Mouse (Mus musculus) limb, embryonic 11.5 days (tissue): ENCODE results near the gene Dnase1l3. TPM values are rescaled to one million over a fixed set of nuclear protein-coding genes. Genes with fewer than 3 reads are reported as not detected.

ENCODE experiments used
- ATAC-seq: fragments of 200-750 bp; cut with Nextera tagmentation; 2 replicates; pipeline ENCODE4 v1.8.0; 2017; ENCODE audit warnings: low read depth; ENCODE audit not compliant: insufficient number of reproducible peaks, low FRiP score, low TSS enrichment
- DNase-seq: peaks from one replicate; pipeline ENCODE4 v3.0.0-alpha.2; 2015; ENCODE audit warnings: low spot score
- H3K27ac ChIP-seq: fragments of 300-500 bp; sonication (generic); replicated peaks from 2 replicates; pipeline ENCODE4 v1.5.1; 2014; ENCODE audit warnings: low read depth, mild to moderate bottlenecking, low read length
- H3K27me3 ChIP-seq: fragments of 300-500 bp; sonication (generic); 2 replicates; pipeline ENCODE4 v1.6.1; 2014; ENCODE audit warnings: mild to moderate bottlenecking, low read length, mixed read lengths; ENCODE audit not compliant: control insufficient read depth, insufficient read depth
- H3K36me3 ChIP-seq: fragments of 300-500 bp; sonication (generic); 2 replicates; pipeline ENCODE4 v1.6.1; 2014; ENCODE audit warnings: mild to moderate bottlenecking, low read length, moderate library complexity, mixed read lengths; ENCODE audit not compliant: control insufficient read depth, insufficient read depth
- H3K4me1 ChIP-seq: fragments of 300-500 bp; sonication (generic); 2 replicates; pipeline ENCODE4 v1.6.1; 2014; ENCODE audit warnings: low read length, mixed read lengths; ENCODE audit not compliant: control insufficient read depth, insufficient read depth
- H3K4me2 ChIP-seq: fragments of 300-500 bp; sonication (generic); 2 replicates; pipeline ENCODE4 v1.6.1; 2014; ENCODE audit warnings: low read depth, mild to moderate bottlenecking, moderate library complexity; ENCODE audit not compliant: severe bottlenecking
- H3K4me3 ChIP-seq: fragments of 300-500 bp; sonication (generic); 2 replicates; pipeline ENCODE4 v1.5.1; 2014; ENCODE audit warnings: low read depth, low read length
- H3K9ac ChIP-seq: fragments of 300-500 bp; sonication (generic); 2 replicates; pipeline ENCODE4 v1.6.1; 2014; ENCODE audit warnings: mild to moderate bottlenecking, low read length
- H3K9me3 ChIP-seq: fragments of 300-500 bp; sonication (generic); 2 replicates; pipeline ENCODE4 v1.6.1; 2016; ENCODE audit warnings: low read length; ENCODE audit not compliant: control insufficient read depth
- WGBS: fragments of 180-500 bp; shearing (Covaris S2); extraction: QIAGEN DNeasy Blood & Tissue Kit; methylation state at CpG from one replicate; pipeline ENCODE4 v1.1.7; 2014; 5-methylcytosine and 5-hydroxymethylcytosine counted together
- polyA plus RNA-seq: library from polyadenylated mRNA; unstranded; fragments of >200 nt; fragmentation: Nextera tagmentation; extraction: Ambion mirVana; gene quantifications from 2 replicates; pipeline ENCODE4 v1.2.1, GENCODE M21; 2014

Dnase1l3 gene
- polyA plus RNA-seq, 1 experiment from 2014 or later, result 0.04 TPM

GRCm38 (mm10) chr14:7945261-7945660, 49.1 kb downstream of the Dnase1l3 start:
- no peak for DNase-seq
- WGBS, result 85% methylated on average over 5 of the region's 5 CpGs
- no peak overlapping the region for H3K4me3 ChIP-seq
- H3K27ac ChIP-seq, result no peak overlapping the region
- no peaks in the 10 kb centered on the region for H3K27me3 ChIP-seq
- ATAC-seq, result no peak
- no peak overlapping the region for H3K9ac ChIP-seq
- peaks cover 14% of the 10 kb centered on the region for H3K36me3 ChIP-seq
- no peaks in the 10 kb centered on the region for H3K9me3 ChIP-seq
- no peak overlapping the region for H3K4me2 ChIP-seq
- H3K4me1 ChIP-seq, result no peaks in the 10 kb centered on the region

- peak; percentile 49 for DNase-seq
- Histone ChIP-seq H3K4me3 (no peak overlapping the region), H3K4me1 (no peaks in the 10 kb centered on the region), H3K36me3 (peaks cover 13% of the 10 kb centered on the region), H3K27ac (no peak overlapping the region), H3K9me3 (no peaks in the 10 kb centered on the region), H3K9ac (no peak overlapping the region), H3K4me2 (no peak overlapping the region), H3K27me3 (no peaks in the 10 kb centered on the region)
- peak; percentile 24; the same call in 1 of the 2 replicates for ATAC-seq
- 48% methylated on average over 8 of the region's 8 CpGs for WGBS
Measured at GRCm38 (mm10) chr14:7944349-7945039, 49.9 kb downstream of the Dnase1l3 start.

- no peak overlapping the region for H3K9ac ChIP-seq
- peaks cover 13% of the 10 kb centered on the region for H3K36me3 ChIP-seq
- H3K4me1 ChIP-seq, result 0 out of 2 replicates have a peak, but pooled peaks cover 2% of the 10 kb centered on the region
- 92% methylated on average over 3 of the region's 3 CpGs for WGBS
- DNase-seq (no peak), ATAC-seq (no peak)
- no peak overlapping the region for H3K4me2 ChIP-seq
- no peak overlapping the region for H3K27ac ChIP-seq
- H3K9me3 ChIP-seq, result no peaks in the 10 kb centered on the region
- no peaks in the 10 kb centered on the region for H3K27me3 ChIP-seq
- no peak overlapping the region for H3K4me3 ChIP-seq
Measured at GRCm38 (mm10) chr14:7943801-7944135, 50.6 kb downstream of the Dnase1l3 start.

- no peaks in the 10 kb centered on the region for H3K27me3 ChIP-seq
- no peak overlapping the region for H3K9ac ChIP-seq
- no peak overlapping the region for H3K27ac ChIP-seq
- ATAC-seq, result no peak
- H3K4me1 ChIP-seq, result 0 out of 2 replicates have a peak, but pooled peaks cover 3% of the 10 kb centered on the region
- no peak overlapping the region for H3K4me2 ChIP-seq
- DNase-seq, result no peak
- no peaks in the 10 kb centered on the region for H3K9me3 ChIP-seq
- 75% methylated on average over 7 of the region's 7 CpGs for WGBS
- H3K4me3 ChIP-seq, result no peak overlapping the region
- peaks cover 13% of the 10 kb centered on the region for H3K36me3 ChIP-seq
Measured at GRCm38 (mm10) chr14:7943101-7943800, 51.1 kb downstream of the Dnase1l3 start.

GRCm38 (mm10) chr14:7941413-7941812, 53.0 kb downstream of the Dnase1l3 start:
- Histone ChIP-seq H3K27me3 (no peaks in the 10 kb centered on the region), H3K4me1 (0 out of 2 replicates have a peak, but pooled peaks cover 5% of the 10 kb centered on the region), H3K9me3 (no peaks in the 10 kb centered on the region), H3K4me3 (no peak overlapping the region), H3K4me2 (no peak overlapping the region), H3K36me3 (peaks cover 13% of the 10 kb centered on the region), H3K9ac (no peak overlapping the region), H3K27ac (no peak overlapping the region)
- ATAC-seq (no peak), DNase-seq (no peak)
- WGBS, result 76% methylated on average over 5 of the region's 5 CpGs

- H3K4me3 ChIP-seq, result no peak overlapping the region
- no peaks in the 10 kb centered on the region for H3K9me3 ChIP-seq
- H3K4me1 ChIP-seq, result 0 out of 2 replicates have a peak, but pooled peaks cover 5% of the 10 kb centered on the region
- ATAC-seq (no peak), DNase-seq (no peak)
- 0 out of 2 replicates have a peak overlapping the region, but pooled peaks have one; percentile 42 for H3K27ac ChIP-seq
- no peaks in the 10 kb centered on the region for H3K27me3 ChIP-seq
- H3K36me3 ChIP-seq, result peaks cover 16% of the 10 kb centered on the region
- H3K9ac ChIP-seq, result no peak overlapping the region
- WGBS, result 83% methylated on average over 19 of the region's 19 CpGs
- H3K4me2 ChIP-seq, result no peak overlapping the region
Measured at GRCm38 (mm10) chr14:7938809-7939784, 55.3 kb downstream of the Dnase1l3 start.

GRCm38 (mm10) chr14:7937052-7937630, 57.2 kb downstream of the Dnase1l3 start:
- no peak overlapping the region for H3K27ac ChIP-seq

More at GRCm38 (mm10) chr14:7937052-7937630, 57.2 kb downstream of the Dnase1l3 start:
- H3K4me3 ChIP-seq, result no peak overlapping the region
- H3K9ac ChIP-seq, result no peak overlapping the region
- peak; percentile 63 for DNase-seq
- no peaks in the 10 kb centered on the region for H3K9me3 ChIP-seq
- H3K27me3 ChIP-seq, result no peaks in the 10 kb centered on the region
- 0 out of 2 replicates have a peak, but pooled peaks have one; percentile 31 for ATAC-seq
- H3K4me2 ChIP-seq, result no peak overlapping the region
- 0 out of 2 replicates have a peak, but pooled peaks cover 5% of the 10 kb centered on the region for H3K4me1 ChIP-seq
- H3K36me3 ChIP-seq, result peaks cover 11% of the 10 kb centered on the region
- WGBS, result 17% methylated on average over 17 of the region's 17 CpGs
